Mouse (Mus musculus): ENCODE measurements around the gene Gm20518.

Gm20518 gene

GRCm38 (mm10) chr16:17896091-17896490 lies 4.6 kb upstream of the Gm20518 start:
- no peak for DNase-seq (ENCODE audit: low spot score in 2 of 2)

DNA sequence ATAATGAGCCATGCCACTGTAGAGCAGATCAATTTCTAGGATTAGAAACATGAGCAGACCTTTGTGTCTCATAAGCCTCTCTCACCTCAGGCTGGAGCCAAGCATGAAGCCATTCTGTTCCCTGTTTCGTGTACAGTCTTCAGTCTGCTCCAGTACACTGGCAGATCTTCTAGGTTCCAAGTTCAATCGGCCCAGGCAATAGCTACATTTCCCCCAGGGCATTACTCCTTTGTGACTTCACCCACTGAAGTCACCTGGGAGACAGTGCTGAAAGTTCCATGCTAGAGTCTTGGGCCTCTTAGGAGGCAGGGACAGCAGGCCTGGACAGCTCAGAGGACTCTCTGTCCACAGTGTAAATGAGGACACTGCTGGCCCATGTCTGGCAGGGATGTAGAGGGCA lies 2.5 kb upstream of the Gm20518 start, which contains the start of gene Tssk1:
TSS of gene Tssk1 (plus strand) at position 301 of the 400 bp plus-strand sequence.
- no peak for DNase-seq (ENCODE audit: low spot score in 2 of 2)

- DNase-seq (ENCODE audit: low spot score in 2 of 2): no peak
These were observed 1.1 kb upstream of the Gm20518 start for GRCm38 (mm10) chr16:17892606-17893005.

DNA sequence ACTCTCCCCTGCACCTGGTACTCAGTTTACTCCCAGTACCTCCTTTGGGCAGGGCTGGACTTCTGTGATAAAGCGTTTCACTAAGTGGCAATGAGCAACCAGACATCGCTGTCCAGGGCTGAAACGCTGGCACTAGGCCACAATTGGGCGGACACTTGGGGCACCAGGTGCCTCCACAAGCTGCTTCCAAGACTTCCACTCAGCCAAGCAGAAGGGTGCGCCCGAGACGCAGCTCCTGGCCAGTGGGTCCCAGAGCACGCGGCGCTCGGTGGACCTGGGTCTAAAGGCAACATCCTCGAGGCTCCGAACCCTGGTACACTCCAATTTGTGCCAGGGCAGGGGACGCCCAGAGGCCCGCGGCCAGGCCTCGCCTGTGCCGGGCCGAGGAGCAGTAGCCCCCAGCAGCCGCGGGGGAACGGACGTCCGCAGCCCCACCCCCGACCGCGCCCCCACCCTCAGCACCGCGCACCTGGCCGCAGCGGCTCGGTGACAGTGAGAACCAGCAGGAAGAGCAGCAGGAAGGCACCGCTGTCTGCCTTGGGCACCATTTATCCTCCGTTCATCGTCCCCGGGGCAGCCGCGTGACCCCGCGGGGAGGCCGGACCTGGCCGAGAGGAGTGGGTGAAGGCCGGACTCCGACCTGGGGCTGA lies 429 bp downstream of the Gm20518 start:
- peak; percentile 65 for DNase-seq (ENCODE audit: low spot score in 2 of 2)

DNA sequence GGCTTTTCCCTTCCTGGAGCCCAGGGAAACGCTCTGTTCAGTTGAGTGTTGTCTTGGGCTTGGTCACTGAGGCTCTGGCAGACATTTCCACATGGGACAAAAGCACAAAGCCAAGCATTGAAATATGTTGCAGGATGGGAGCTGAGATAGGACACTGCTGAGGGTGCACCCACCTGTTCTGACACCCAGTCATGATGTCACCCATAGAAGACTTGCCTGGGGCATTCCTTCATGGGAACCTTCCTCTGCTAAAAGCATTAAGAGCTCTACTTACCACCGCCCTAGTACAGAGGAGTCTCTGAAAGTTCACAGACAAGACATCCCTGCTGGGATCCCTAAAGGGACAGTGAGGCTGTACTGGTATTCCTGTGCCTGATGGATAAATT lies 1.1 kb downstream of the Gm20518 start:
- DNase-seq (ENCODE audit: low spot score in 2 of 2): no peak

GRCm38 (mm10) chr16:17889689-17890341 lies 1.7 kb downstream of the Gm20518 start:
- no peak for DNase-seq (ENCODE audit: low spot score in 2 of 2)

GRCm38 (mm10) chr16:17884116-17884515 lies 7.4 kb downstream of the Gm20518 start:
- DNase-seq (ENCODE audit: low spot score in 2 of 2): no peak

DNA sequence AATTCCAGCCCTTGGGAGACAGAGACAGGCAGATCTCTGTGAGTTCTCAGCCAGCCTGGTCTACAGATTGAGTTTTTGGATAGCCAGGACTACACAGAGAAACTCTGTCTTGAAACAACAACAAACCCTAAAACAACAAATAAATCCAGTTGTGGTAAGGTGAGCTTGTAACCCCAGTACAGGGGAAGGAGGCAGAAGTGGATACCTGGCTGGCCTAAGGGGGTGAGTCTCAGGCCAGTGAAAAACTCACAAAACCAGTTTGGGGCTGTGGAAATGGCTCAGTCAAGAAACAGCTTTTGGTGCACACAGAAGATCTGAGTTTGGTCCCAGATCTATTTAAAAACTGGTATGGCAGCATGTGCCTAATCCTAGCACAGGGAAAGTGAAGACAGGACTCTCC lies 9.3 kb downstream of the Gm20518 start:
- DNase-seq (ENCODE audit: low spot score in 2 of 2): no peak

- DNase-seq (ENCODE audit: low spot score in 2 of 2): no peak
These were observed 11.9 kb downstream of the Gm20518 start for GRCm38 (mm10) chr16:17879571-17879970.

- DNase-seq (ENCODE audit: low spot score in 2 of 2): no peak
These were observed 15.4 kb downstream of the Gm20518 start for GRCm38 (mm10) chr16:17876096-17876495.

GRCm38 (mm10) chr16:17875174-17875573 lies 16.3 kb downstream of the Gm20518 start:
- DNase-seq (ENCODE audit: low spot score in 2 of 2): no peak

GRCm38 (mm10) chr16:17872995-17873394 lies 18.5 kb downstream of the Gm20518 start:
- no peak for DNase-seq (ENCODE audit: low spot score in 2 of 2)

DNA sequence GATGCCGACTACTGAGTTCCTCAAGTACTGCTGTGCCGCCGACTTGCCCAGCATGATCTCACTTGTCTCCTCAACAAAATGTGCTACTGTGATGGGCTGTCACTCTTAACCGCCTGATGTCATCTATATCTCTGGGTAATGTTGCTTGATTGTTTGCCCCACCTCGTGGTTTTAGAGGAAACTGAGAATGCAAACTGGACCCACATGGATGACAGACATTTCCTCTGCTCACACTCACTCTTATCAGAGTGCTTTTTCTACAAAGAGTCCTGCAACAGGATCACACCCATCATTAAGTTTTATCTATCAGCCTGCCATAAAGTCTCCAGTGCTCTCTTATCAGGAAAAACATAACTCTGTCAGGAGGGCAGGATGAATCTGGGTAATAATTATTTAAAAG lies 20.2 kb downstream of the Gm20518 start:
- DNase-seq (ENCODE audit: low spot score in 2 of 2): no peak

GRCm38 (mm10) chr16:17865770-17866169 lies 25.7 kb downstream of the Gm20518 start:
- no peak for DNase-seq (ENCODE audit: low spot score in 2 of 2)

DNA sequence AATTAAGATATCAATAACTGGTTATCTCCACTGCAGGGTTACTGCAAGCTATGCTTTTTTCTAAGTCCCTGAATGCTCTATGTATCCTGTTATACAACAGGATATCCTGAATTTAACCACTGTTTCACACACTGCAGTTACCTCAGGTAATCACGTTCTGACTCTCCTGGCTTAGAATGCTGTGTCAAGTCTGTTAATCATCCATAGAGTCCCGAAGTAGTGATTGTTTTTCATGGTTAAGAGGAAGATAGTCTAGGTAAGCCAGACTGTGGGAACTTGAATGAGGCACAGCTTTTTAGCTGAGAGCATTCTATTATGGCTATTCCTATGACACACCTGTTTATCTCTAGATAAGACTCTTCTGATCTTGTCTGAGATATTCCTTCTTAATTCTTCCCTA lies 26.2 kb downstream of the Gm20518 start:
- no peak for DNase-seq (ENCODE audit: low spot score in 2 of 2)

- no peak for DNase-seq (ENCODE audit: low spot score in 2 of 2)
These were observed 32.9 kb downstream of the Gm20518 start for GRCm38 (mm10) chr16:17858592-17858991.

- no peak for DNase-seq (ENCODE audit: low spot score in 2 of 2)
These were observed 34.3 kb downstream of the Gm20518 start for GRCm38 (mm10) chr16:17857157-17857556.

- no peak for DNase-seq (ENCODE audit: low spot score in 2 of 2)
These were observed 38.2 kb downstream of the Gm20518 start for GRCm38 (mm10) chr16:17853263-17853662.

GRCm38 (mm10) chr16:17851860-17852259 lies 39.6 kb downstream of the Gm20518 start:
- DNase-seq (ENCODE audit: low spot score in 2 of 2): no peak

DNA sequence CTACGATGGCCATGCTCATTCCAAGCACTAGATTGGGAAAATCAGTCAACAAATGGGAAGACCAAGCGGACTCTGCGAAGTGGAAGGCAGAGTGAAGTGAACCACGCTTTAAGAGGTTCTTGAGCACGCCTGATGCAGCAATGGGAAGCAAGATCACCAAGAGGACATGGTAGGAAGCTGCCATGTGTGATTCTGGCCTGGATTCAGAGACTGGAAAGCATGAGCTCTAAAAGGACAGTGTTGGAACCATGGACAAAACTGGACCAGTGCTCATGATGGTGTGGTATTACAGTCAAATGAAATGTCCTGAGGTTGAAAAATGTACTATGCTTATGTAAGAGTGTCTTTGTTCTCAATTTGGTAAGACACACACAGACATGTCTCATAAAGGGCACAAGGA lies 40.1 kb downstream of the Gm20518 start:
- DNase-seq (ENCODE audit: low spot score in 2 of 2): no peak

DNA sequence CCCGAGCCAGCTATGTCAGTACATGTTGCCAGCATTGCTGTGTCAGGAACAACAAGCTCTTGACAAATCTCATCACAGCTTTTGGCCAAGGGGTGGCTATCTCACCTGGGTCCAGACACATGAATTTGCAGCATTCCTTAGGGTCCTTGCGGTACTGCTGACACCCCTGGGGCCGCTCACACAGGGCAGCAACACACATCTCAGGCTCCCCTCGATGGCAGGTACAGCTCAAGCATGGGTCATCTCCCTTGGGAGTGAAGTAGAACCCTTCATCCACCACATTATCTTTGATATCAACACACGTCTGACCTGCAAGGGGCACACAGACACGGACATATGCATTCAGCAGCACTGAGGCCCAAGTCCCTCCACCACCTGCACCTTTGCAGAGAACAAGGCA lies 42.0 kb downstream of the Gm20518 start:
- no peak for DNase-seq (ENCODE audit: low spot score in 2 of 2)

GRCm38 (mm10) chr16:17848928-17849327 lies 42.5 kb downstream of the Gm20518 start:
- DNase-seq (ENCODE audit: low spot score in 2 of 2): no peak

DNA sequence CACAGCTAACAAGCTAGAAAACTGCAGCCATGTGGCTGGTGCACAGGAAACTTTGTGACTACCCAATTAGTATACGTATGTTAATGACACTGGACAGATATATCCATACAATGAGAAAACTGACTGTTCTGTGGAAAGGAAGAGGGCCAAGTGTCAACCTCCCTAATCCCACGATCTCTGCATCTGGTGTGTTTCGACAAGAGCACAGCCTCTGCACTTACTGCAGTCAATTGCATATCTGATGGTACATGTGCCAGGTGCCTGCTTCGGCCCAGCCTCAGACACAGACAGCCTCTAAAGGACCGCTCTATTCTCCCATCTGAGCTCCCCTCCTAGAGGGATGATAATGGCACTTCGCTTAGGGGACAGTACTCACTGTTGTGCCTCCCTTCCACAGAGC lies 43.0 kb downstream of the Gm20518 start:
- DNase-seq (ENCODE audit: low spot score in 2 of 2): no peak
